Mouse (Mus musculus) CH12.LX (cell line): ENCODE measurements around the gene Vmn2r22. TPM values are rescaled to one million over a fixed set of nuclear protein-coding genes. Genes with fewer than 3 reads are reported as not detected.
"Not testable (repeated sequence)": the region's sequence is repeated elsewhere in the genome, so short reads cannot be mapped to it uniquely, and the experiment has no call there.

Source experiments
- DNase-seq: peaks from one replicate; pipeline ENCODE4 v3.0.0-alpha.2; 2013; ENCODE audit errors: extremely low read depth
- H3K27ac ChIP-seq: 2 replicates; pipeline ENCODE4 v1.5.1; 2012; ENCODE audit warnings: low read depth, mild to moderate bottlenecking, control low read depth, moderate library complexity; ENCODE audit not compliant: insufficient read depth
- H3K27me3 ChIP-seq: replicated peaks from 2 replicates; pipeline ENCODE3; 2012; ENCODE audit warnings: inconsistent platforms
- H3K36me3 ChIP-seq, 2 experiments: replicated peaks in 1 of 2; 2 replicates each; pipeline versions ENCODE3 to v1.6.1; 2012; ENCODE audit warnings: inconsistent platforms in 1 of 2, low read length in 1 of 2, mild to moderate bottlenecking in 1 of 2, mixed read lengths in 1 of 2, moderate library complexity in 1 of 2; ENCODE audit not compliant: control insufficient read depth in 1 of 2, insufficient read depth in 1 of 2
- H3K4me1 ChIP-seq, 2 experiments: 2 replicates each; pipeline ENCODE4 v1.6.1; 2012; ENCODE audit warnings: inconsistent platforms in 1 of 2, moderate library complexity in 1 of 2; ENCODE audit not compliant: insufficient read depth in 2 of 2, control insufficient read depth in 1 of 2
- H3K4me2 ChIP-seq: 2 replicates; pipeline ENCODE4 v1.6.1; 2012; ENCODE audit warnings: low read depth, mild to moderate bottlenecking, control low read depth; ENCODE audit not compliant: poor library complexity, insufficient read depth, severe bottlenecking
- H3K4me3 ChIP-seq, 3 experiments: fragments of 150-350 bp in 1 of 3; sonication (generic) in 1 of 3; replicated peaks in 1 of 3; 2 replicates each; pipeline versions ENCODE3 to v1.5.1; 2011 to 2012; ENCODE audit warnings: low read depth in 2 of 3, low read length in 2 of 3, mild to moderate bottlenecking in 2 of 3, moderate library complexity in 2 of 3, control low read depth in 1 of 3, improper control_type of control experiment in 1 of 3, inconsistent platforms in 1 of 3, mixed read lengths in 1 of 3; ENCODE audit not compliant: poor library complexity in 1 of 3
- H3K79me2 ChIP-seq: replicated peaks from 2 replicates; pipeline ENCODE4 v1.6.1; 2012; ENCODE audit warnings: mild to moderate bottlenecking, moderate library complexity; ENCODE audit not compliant: control insufficient read depth, poor library complexity, insufficient read depth, severe bottlenecking; ENCODE audit errors: extremely low read depth
- H3K9ac ChIP-seq: 2 replicates; pipeline ENCODE4 v1.6.1; 2012; ENCODE audit warnings: low read depth, mild to moderate bottlenecking, control low read depth, moderate library complexity; ENCODE audit not compliant: insufficient read depth
- H3K9me3 ChIP-seq: replicated peaks from 2 replicates; pipeline ENCODE3; 2012; ENCODE audit warnings: low read length, inconsistent platforms, mixed read lengths
- CHD1 ChIP-seq: IDR thresholded peaks from 2 replicates; pipeline ENCODE4 v1.6.1; 2012; ENCODE audit warnings: low read depth, low read length, improper control_type of control experiment, inconsistent platforms
- CTCF ChIP-seq, 2 experiments: IDR thresholded peaks in 1 of 2; conservative IDR thresholded peaks in 1 of 2; 2 replicates each; pipeline ENCODE4 v1.5.1; 2011 to 2012; ENCODE audit warnings: low read depth in 2 of 2, low read length in 2 of 2, improper control_type of control experiment in 1 of 2, inconsistent platforms in 1 of 2, mild to moderate bottlenecking in 1 of 2, moderate library complexity in 1 of 2
- MAFK ChIP-seq: IDR thresholded peaks from 2 replicates; pipeline ENCODE4 v1.6.1; 2011; ENCODE audit warnings: low read length, improper control_type of control experiment; ENCODE audit not compliant: insufficient replicate concordance
- NRF1 ChIP-seq: IDR thresholded peaks from 2 replicates; pipeline ENCODE4 v1.6.1; 2014; ENCODE audit warnings: low read depth, mild to moderate bottlenecking, inconsistent platforms, low read length, improper control_type of control experiment, moderate library complexity
- RAD21 ChIP-seq: IDR thresholded peaks from 2 replicates; pipeline ENCODE4 v1.6.1; 2011; ENCODE audit warnings: low read depth, mild to moderate bottlenecking, low read length, improper control_type of control experiment, moderate library complexity
- SMC3 ChIP-seq: IDR thresholded peaks from 2 replicates; pipeline ENCODE4 v1.6.1; 2011; ENCODE audit warnings: low read depth, low read length, improper control_type of control experiment
- ZNF384 ChIP-seq: IDR thresholded peaks from 2 replicates; pipeline ENCODE4 v1.6.1; 2012; ENCODE audit warnings: low read depth, low read length, improper control_type of control experiment, inconsistent platforms
- dilution Hi-C: fragments of 300-500 bp; cut with MboI; formaldehyde crosslinking; loops from 2 replicates; pipeline ENCODE4 v1.14.3; 2020; ENCODE audit warnings: low sequenced_read_pairs; ENCODE audit not compliant: extremely low pct_unique_long_range_greater_than_20kb, extremely low pct_ligation_motif_present
- in situ Hi-C: fragments of 300-500 bp; cut with MboI; formaldehyde crosslinking; loops from 3 replicates; pipeline ENCODE4 v1.14.3; 2019; ENCODE audit warnings: low sequenced_read_pairs, low pct_ligation_motif_present, low pct_unique_long_range_greater_than_20kb, mixed read lengths
- polyA plus RNA-seq: library from polyadenylated mRNA; unstranded; fragments of >175 nt; gene quantifications from 2 replicates; pipeline ENCODE4 v1.2.1, GENCODE M21; 2012; ENCODE audit warnings: low read depth; ENCODE audit not compliant: insufficient read length
- total RNA-seq, 2 experiments: library from RNA; depleted of rRNA; stranded (reverse); fragments of 300-350 nt in 1 of 2; fragments of >200 nt in 1 of 2; gene quantifications; 2 replicates each; pipeline ENCODE4 v1.2.3; 2012 to 2014

The Vmn2r22 gene
- total and polyA plus RNA-seq, 3 experiments, result not detected

- no peak for TF ChIP-seq NRF1
- TF ChIP-seq MAFK, result no peak
- TF ChIP-seq ZNF384, result no peak
- peak in 1 of 2 experiments; percentile 47; a peak in 2 of 4 replicates for TF ChIP-seq CTCF (conservative IDR thresholded peaks at IDR 0.05 in 1 of 2, IDR thresholded peaks at IDR 0.05 in 1 of 2; ENCODE audit: low read depth in 2 of 2, low read length in 2 of 2)
- TF ChIP-seq RAD21, result peak; percentile 39
- TF ChIP-seq SMC3, result 0 out of 2 replicates have a peak, but pooled peaks have one; percentile 4
- TF ChIP-seq CHD1, result no peak
- DNase-seq, result peak; percentile 18
- no peak overlapping the region for H3K4me2 ChIP-seq
- no peaks in the 10 kb centered on the region for H3K4me1 ChIP-seq
- in situ Hi-C loops, result no loop called here
- H3K4me3 ChIP-seq, result no peak overlapping the region
- dilution Hi-C loops, result no loop called here
- peaks cover 8% of the 10 kb centered on the region for H3K27me3 ChIP-seq
- H3K9me3 ChIP-seq, result no peaks in the 10 kb centered on the region
- H3K79me2 ChIP-seq, result no peaks in the 10 kb centered on the region
- no peak overlapping the region for H3K27ac ChIP-seq
- no peak overlapping the region for H3K9ac ChIP-seq
- no peaks in the 10 kb centered on the region for H3K36me3 ChIP-seq
These were observed 6.5 kb upstream of the Vmn2r22 start for GRCm38 (mm10) chr6:123657040-123657439.

- in situ Hi-C loops, DNase-seq, dilution Hi-C loops, H3K36me3 ChIP-seq, H3K27ac ChIP-seq, H3K79me2 ChIP-seq, H3K4me2 ChIP-seq, H3K4me3 ChIP-seq, H3K9me3 ChIP-seq, H3K4me1 ChIP-seq, H3K27me3 ChIP-seq, H3K9ac ChIP-seq: not testable (repeated sequence)
These were observed 11.1 kb downstream of the Vmn2r22 start for GRCm38 (mm10) chr6:123639394-123639793.

GRCm38 (mm10) chr6:123623784-123624183 is 26.7 kb downstream of the Vmn2r22 start:
- dilution Hi-C loops, H3K36me3 ChIP-seq, H3K4me2 ChIP-seq, H3K79me2 ChIP-seq, H3K27ac ChIP-seq, H3K27me3 ChIP-seq, H3K9me3 ChIP-seq, H3K4me1 ChIP-seq, H3K9ac ChIP-seq, DNase-seq, H3K4me3 ChIP-seq, in situ Hi-C loops: not testable (repeated sequence)

GRCm38 (mm10) chr6:123588368-123588767 is 62.2 kb downstream of the Vmn2r22 start:
- H3K27ac ChIP-seq, H3K9ac ChIP-seq, H3K4me2 ChIP-seq, in situ Hi-C loops, H3K79me2 ChIP-seq, H3K27me3 ChIP-seq, H3K4me3 ChIP-seq, dilution Hi-C loops, H3K4me1 ChIP-seq, H3K36me3 ChIP-seq, H3K9me3 ChIP-seq, DNase-seq: not testable (repeated sequence)

GRCm38 (mm10) chr6:123587796-123588328 is 62.7 kb downstream of the Vmn2r22 start:
- DNase-seq, H3K9ac ChIP-seq, H3K27ac ChIP-seq, dilution Hi-C loops, in situ Hi-C loops, H3K36me3 ChIP-seq, H3K27me3 ChIP-seq, H3K4me1 ChIP-seq, H3K9me3 ChIP-seq, H3K4me3 ChIP-seq, H3K79me2 ChIP-seq, H3K4me2 ChIP-seq: not testable (repeated sequence)

- H3K36me3 ChIP-seq, H3K4me2 ChIP-seq, H3K79me2 ChIP-seq, H3K9me3 ChIP-seq, dilution Hi-C loops, H3K27ac ChIP-seq, in situ Hi-C loops, H3K9ac ChIP-seq, DNase-seq, H3K4me1 ChIP-seq, H3K27me3 ChIP-seq, H3K4me3 ChIP-seq: not testable (repeated sequence)
These were observed 66.5 kb downstream of the Vmn2r22 start for GRCm38 (mm10) chr6:123583988-123584387.
